Mouse (Mus musculus) myocyte (in vitro differentiated cells): ENCODE measurements around the gene Shank2.

Source experiments
- POLR2A ChIP-seq: IDR thresholded peaks from one replicate; pipeline ENCODE4 v1.6.1; 2011; ENCODE audit warnings: low read depth, mild to moderate bottlenecking, control low read depth, moderate library complexity; ENCODE audit not compliant: insufficient read length
- POLR2AphosphoS2 ChIP-seq: IDR thresholded peaks from one replicate; pipeline ENCODE4 v1.6.1; 2011; ENCODE audit warnings: low read depth, control low read depth; ENCODE audit not compliant: insufficient read length

DNA sequence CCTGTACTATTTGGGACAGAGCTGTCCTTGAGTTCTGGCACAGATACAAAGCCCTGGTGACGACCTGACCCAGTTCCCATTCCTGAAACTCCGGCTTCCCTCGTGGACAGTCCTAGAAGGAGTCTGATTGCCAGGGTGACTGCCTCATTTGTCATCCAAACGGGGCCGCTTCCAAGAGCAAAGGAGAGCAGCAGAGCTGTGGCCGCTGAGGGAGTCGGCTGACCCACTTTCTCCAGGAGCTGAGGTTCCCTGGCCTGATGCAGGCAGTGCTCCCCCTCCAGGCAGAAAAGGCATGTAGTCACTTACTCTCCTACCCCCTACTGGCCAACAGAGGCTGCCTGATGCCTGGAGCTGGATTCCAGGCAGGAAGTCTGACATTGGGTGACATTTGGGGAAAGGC lies 206.1 kb downstream of the Shank2 start:
- TF ChIP-seq POLR2A, result no peak
- no peak for TF ChIP-seq POLR2AphosphoS2
